Mouse (Mus musculus) kidney, embryonic 14.5 days (tissue): Measurements from ENCODE around the gene Coq5. TPM values are rescaled to one million over a fixed set of nuclear protein-coding genes. Genes with fewer than 3 reads are reported as not detected.

Source experiments
- ATAC-seq: fragments of 200-750 bp; cut with Nextera tagmentation; 2 replicates; pipeline ENCODE4 v1.8.0; 2017; ENCODE audit warnings: moderate number of reproducible peaks, mild to moderate bottlenecking, moderate TSS enrichment, moderate library complexity; ENCODE audit not compliant: low FRiP score, low TSS enrichment
- H3K27ac ChIP-seq: fragments of 300-500 bp; sonication (generic); 2 replicates; pipeline ENCODE4 v1.5.1; 2014; ENCODE audit warnings: low read depth, mild to moderate bottlenecking, low read length, moderate library complexity, mixed read lengths
- H3K27me3 ChIP-seq: fragments of 300-500 bp; sonication (generic); 2 replicates; pipeline ENCODE4 v1.6.1; 2014; ENCODE audit warnings: mild to moderate bottlenecking, low read length; ENCODE audit not compliant: control insufficient read depth, insufficient read depth
- H3K36me3 ChIP-seq: fragments of 300-500 bp; sonication (generic); 2 replicates; pipeline ENCODE4 v1.6.1; 2014; ENCODE audit warnings: low read length, mixed read lengths; ENCODE audit not compliant: control insufficient read depth, insufficient read depth
- H3K4me1 ChIP-seq: fragments of 300-500 bp; sonication (generic); 2 replicates; pipeline ENCODE4 v1.6.1; 2014; ENCODE audit warnings: low read length, mixed read lengths; ENCODE audit not compliant: control insufficient read depth, insufficient read depth
- H3K4me2 ChIP-seq: fragments of 300-500 bp; sonication (generic); replicated peaks from 2 replicates; pipeline ENCODE4 v1.6.1; 2014; ENCODE audit warnings: low read depth, mild to moderate bottlenecking, low read length
- H3K4me3 ChIP-seq: fragments of 300-500 bp; sonication (generic); 2 replicates; pipeline ENCODE4 v1.5.1; 2014; ENCODE audit warnings: mild to moderate bottlenecking, low read length
- H3K9ac ChIP-seq: fragments of 300-500 bp; sonication (generic); 2 replicates; pipeline ENCODE4 v1.6.1; 2014; ENCODE audit warnings: low read depth, mild to moderate bottlenecking, low read length, moderate library complexity
- H3K9me3 ChIP-seq: fragments of 300-500 bp; sonication (generic); 2 replicates; pipeline ENCODE4 v1.6.1; 2016; ENCODE audit warnings: low read length; ENCODE audit not compliant: control insufficient read depth
- WGBS: fragments of 180-500 bp; shearing (Covaris S2); extraction: QIAGEN DNeasy Blood & Tissue Kit; methylation state at CpG from one replicate; pipeline ENCODE4 v1.1.7; 2014; 5-methylcytosine and 5-hydroxymethylcytosine counted together
- polyA plus RNA-seq: library from polyadenylated mRNA; unstranded; fragments of >200 nt; fragmentation: Nextera tagmentation; extraction: Ambion mirVana; gene quantifications from 2 replicates; pipeline ENCODE4 v1.2.1, GENCODE M21; 2014

Gene Coq5
- 39.7 and 58.8 TPM in 2 replicates for polyA plus RNA-seq

- no peaks in the 10 kb centered on the region for H3K27me3 ChIP-seq
- no peaks in the 10 kb centered on the region for H3K9me3 ChIP-seq
- H3K27ac ChIP-seq = peak within 1 kb of the TSS; percentile 59; the same call in 1 of the 2 replicates
- 4% methylated on average over 45 of the region's 45 CpGs for WGBS
- H3K4me1 ChIP-seq = peaks cover 5% of the 10 kb centered on the region
- peak within 1 kb of the TSS; percentile 97 for H3K4me3 ChIP-seq
- H3K4me2 ChIP-seq = peak within 1 kb of the TSS; percentile 82
- H3K36me3 ChIP-seq = peaks cover 12% of the 10 kb centered on the region
- ATAC-seq = peak; percentile 68
- peak within 1 kb of the TSS; percentile 77 for H3K9ac ChIP-seq
Observed at GRCm38 (mm10) chr5:115279226-115280049, at the start of gene Coq5. Gene Coq5, plus strand, starts transcription at chr5:115279666.

- WGBS = 56% methylated on average over 15 of the region's 15 CpGs
- Histone ChIP-seq H3K4me3 (no peak overlapping the region), H3K36me3 (no peaks in the 10 kb centered on the region), H3K9me3 (no peaks in the 10 kb centered on the region), H3K27ac (no peak overlapping the region), H3K9ac (no peak overlapping the region), H3K27me3 (peaks cover 13% of the 10 kb centered on the region), H3K4me2 (peak overlapping the region; percentile 21; the same call in 1 of the 2 replicates), H3K4me1 (peaks cover 10% of the 10 kb centered on the region; the same call in 1 of the 2 replicates)
- no peak for ATAC-seq
Observed at GRCm38 (mm10) chr5:115230830-115231551, 48.5 kb upstream of the Coq5 start.

GRCm38 (mm10) chr5:115231552-115232120 is 47.8 kb upstream of the Coq5 start:
- Histone ChIP-seq H3K9ac (no peak overlapping the region), H3K4me2 (peak overlapping the region; percentile 21; the same call in 1 of the 2 replicates), H3K27ac (no peak overlapping the region), H3K27me3 (peaks cover 13% of the 10 kb centered on the region), H3K36me3 (no peaks in the 10 kb centered on the region), H3K4me3 (no peak overlapping the region), H3K4me1 (peaks cover 10% of the 10 kb centered on the region; the same call in 1 of the 2 replicates), H3K9me3 (no peaks in the 10 kb centered on the region)
- ATAC-seq = no peak
- WGBS = 16% methylated on average over 16 of the region's 16 CpGs

- ATAC-seq = no peak
- H3K9ac ChIP-seq = no peak overlapping the region
- H3K4me3 ChIP-seq = no peak overlapping the region
- peaks cover 10% of the 10 kb centered on the region; the same call in 1 of the 2 replicates for H3K4me1 ChIP-seq
- H3K4me2 ChIP-seq = no peak overlapping the region
- no peaks in the 10 kb centered on the region for H3K9me3 ChIP-seq
- peaks cover 13% of the 10 kb centered on the region for H3K27me3 ChIP-seq
- H3K27ac ChIP-seq = no peak overlapping the region
- no peaks in the 10 kb centered on the region for H3K36me3 ChIP-seq
- 34% methylated on average over 6 of the region's 6 CpGs for WGBS
Observed at GRCm38 (mm10) chr5:115232516-115232915, 47.0 kb upstream of the Coq5 start.

GRCm38 (mm10) chr5:115233031-115233780 is 46.3 kb upstream of the Coq5 start:
- H3K4me2 ChIP-seq = no peak overlapping the region
- no peak overlapping the region for H3K9ac ChIP-seq
- no peak for ATAC-seq
- WGBS = 91% methylated on average over 14 of the region's 14 CpGs
- H3K4me1 ChIP-seq = peaks cover 10% of the 10 kb centered on the region; the same call in 1 of the 2 replicates
- peaks cover 13% of the 10 kb centered on the region for H3K27me3 ChIP-seq
- H3K9me3 ChIP-seq = no peaks in the 10 kb centered on the region
- H3K27ac ChIP-seq = no peak overlapping the region
- no peak overlapping the region for H3K4me3 ChIP-seq
- no peaks in the 10 kb centered on the region for H3K36me3 ChIP-seq

- no peak overlapping the region for H3K4me3 ChIP-seq
- no peak overlapping the region for H3K9ac ChIP-seq
- whole genome bisulfite sequencing = 60% methylated on average over 6 of the region's 6 CpGs
- no peak overlapping the region for H3K27ac ChIP-seq
- ATAC-seq = no peak
- H3K36me3 ChIP-seq = no peaks in the 10 kb centered on the region
- no peak overlapping the region for H3K4me2 ChIP-seq
- peaks cover 13% of the 10 kb centered on the region for H3K27me3 ChIP-seq
- peaks cover 21% of the 10 kb centered on the region for H3K4me1 ChIP-seq
- no peaks in the 10 kb centered on the region for H3K9me3 ChIP-seq
Observed at GRCm38 (mm10) chr5:115234519-115234918, 44.9 kb upstream of the Coq5 start.

- peak overlapping the region; percentile 76 for H3K4me2 ChIP-seq
- peak overlapping the region; percentile 54 for H3K4me3 ChIP-seq
- peaks cover 13% of the 10 kb centered on the region for H3K27me3 ChIP-seq
- H3K27ac ChIP-seq = peak overlapping the region; percentile 8; the same call in 1 of the 2 replicates
- ATAC-seq = 0 out of 2 replicates have a peak, but pooled peaks have one; percentile 0
- peak overlapping the region; percentile 61 for H3K9ac ChIP-seq
- WGBS = under 1% methylated on average over 44 of the region's 45 CpGs
- no peaks in the 10 kb centered on the region for H3K9me3 ChIP-seq
- H3K36me3 ChIP-seq = peaks cover 8% of the 10 kb centered on the region
- peaks cover 21% of the 10 kb centered on the region for H3K4me1 ChIP-seq
Observed at GRCm38 (mm10) chr5:115235323-115235771, 44.1 kb upstream of the Coq5 start.

GRCm38 (mm10) chr5:115235786-115236263 is 43.6 kb upstream of the Coq5 start, which contains the start of gene Pop5:
Gene Pop5, plus strand, starts transcription at chr5:115235836.
- Histone ChIP-seq H3K4me3 (peak within 1 kb of the TSS; percentile 54), H3K4me1 (peaks cover 21% of the 10 kb centered on the region), H3K27ac (peak within 1 kb of the TSS; percentile 8; the same call in 1 of the 2 replicates), H3K4me2 (peak within 1 kb of the TSS; percentile 76), H3K9me3 (no peaks in the 10 kb centered on the region), H3K36me3 (peaks cover 13% of the 10 kb centered on the region), H3K27me3 (peaks cover 13% of the 10 kb centered on the region), H3K9ac (peak within 1 kb of the TSS; percentile 61)
- 1% methylated on average over 21 of the region's 21 CpGs for WGBS
- peak; percentile 54 for ATAC-seq
